Mouse (Mus musculus) gastrocnemius, postnatal 14 days (tissue): ENCODE results near the gene Mapk8. TPM values are rescaled to one million over a fixed set of nuclear protein-coding genes. Genes with fewer than 3 reads are reported as not detected.

ENCODE experiments used
- DNase-seq: peaks from one replicate; pipeline ENCODE4 v3.0.0; 2021; ENCODE audit warnings: mixed read lengths
- intact Hi-C: fragments of 180-260 bp; cut with DNase I; formaldehyde crosslinking; loops from one replicate; pipeline ENCODE4 v1.15.1; 2025; ENCODE audit warnings: low total_unique reads
- total RNA-seq, 2 experiments: library from RNA; stranded (reverse); gene quantifications; 2 replicates each; pipeline ENCODE4 v1.2.3; 2021

Mapk8 gene
- total RNA-seq, 2 experiments from 2014 or later: 22.9 to 25.4 TPM

- no peak for DNase-seq
- intact Hi-C loops: no loop called here
Measured at GRCm38 (mm10) chr14:33415746-33416145, 31.2 kb downstream of the Mapk8 start.

GRCm38 (mm10) chr14:33402331-33402730 is 44.6 kb downstream of the Mapk8 start:
- intact Hi-C loops: no loop called here

GRCm38 (mm10) chr14:33400019-33400418 is 46.9 kb downstream of the Mapk8 start:
- intact Hi-C loops: no loop called here
- no peak for DNase-seq

More at GRCm38 (mm10) chr14:33402331-33402730, 44.6 kb downstream of the Mapk8 start:
- no peak for DNase-seq

- intact Hi-C loops: no loop called here
- no peak for DNase-seq
Measured at GRCm38 (mm10) chr14:33398065-33398860, 48.7 kb downstream of the Mapk8 start.

GRCm38 (mm10) chr14:33380830-33381457 is 66.0 kb downstream of the Mapk8 start:
- intact Hi-C loops: no loop called here
- no peak for DNase-seq

GRCm38 (mm10) chr14:33378723-33379122 is 68.2 kb downstream of the Mapk8 start:
- DNase-seq: no peak
- intact Hi-C loops: no loop called here

GRCm38 (mm10) chr14:33377211-33377610 is 69.7 kb downstream of the Mapk8 start:
- intact Hi-C loops: no loop called here
- DNase-seq: no peak

GRCm38 (mm10) chr14:33374089-33374488 is 72.9 kb downstream of the Mapk8 start:
- intact Hi-C loops: loop anchor here (5.0 kb wide), 1 partner anchor 162 kb away; the partner anchor contains the start of gene Arhgap22

GRCm38 (mm10) chr14:33373271-33373670 is 73.7 kb downstream of the Mapk8 start:
- intact Hi-C loops: loop anchor here (5.0 kb wide), 1 partner anchor 161 kb away; the partner anchor contains the start of gene Arhgap22
- DNase-seq: no peak

More at GRCm38 (mm10) chr14:33374089-33374488, 72.9 kb downstream of the Mapk8 start:
- no peak for DNase-seq

GRCm38 (mm10) chr14:33371248-33371647 is 75.7 kb downstream of the Mapk8 start:
- intact Hi-C loops: loop anchor here (2.0 to 5.0 kb wide), 2 partner anchors 56 to 159 kb away; partner anchors contain the start of gene Arhgap22
- peak; percentile 73 for DNase-seq

- intact Hi-C loops: loop anchor here (2.0 to 5.0 kb wide), 2 partner anchors 55 to 158 kb away; partner anchors contain the start of gene Arhgap22
- no peak for DNase-seq
Measured at GRCm38 (mm10) chr14:33370056-33370455, 76.9 kb downstream of the Mapk8 start.

GRCm38 (mm10) chr14:33369375-33369774 is 77.6 kb downstream of the Mapk8 start:
- no peak for DNase-seq

GRCm38 (mm10) chr14:33366891-33367777 is 79.8 kb downstream of the Mapk8 start:
- no peak for DNase-seq
- intact Hi-C loops: no loop called here

More at GRCm38 (mm10) chr14:33369375-33369774, 77.6 kb downstream of the Mapk8 start:
- intact Hi-C loops: no loop called here

GRCm38 (mm10) chr14:33364061-33364460 is 82.9 kb downstream of the Mapk8 start:
- DNase-seq: no peak
- intact Hi-C loops: no loop called here

- DNase-seq: no peak
- intact Hi-C loops: no loop called here
Measured at GRCm38 (mm10) chr14:33363611-33364010, 83.3 kb downstream of the Mapk8 start.

- intact Hi-C loops: no loop called here
- DNase-seq: no peak
Measured at GRCm38 (mm10) chr14:33362807-33363206, 84.2 kb downstream of the Mapk8 start.

- DNase-seq: no peak
- intact Hi-C loops: no loop called here
Measured at GRCm38 (mm10) chr14:33362122-33362521, 84.8 kb downstream of the Mapk8 start.

- no peak for DNase-seq
- intact Hi-C loops: no loop called here
Measured at GRCm38 (mm10) chr14:33361546-33361945, 85.4 kb downstream of the Mapk8 start.

GRCm38 (mm10) chr14:33358891-33359290 is 88.1 kb downstream of the Mapk8 start:
- intact Hi-C loops: no loop called here
- DNase-seq: no peak
